In the genomic region with DNA sequence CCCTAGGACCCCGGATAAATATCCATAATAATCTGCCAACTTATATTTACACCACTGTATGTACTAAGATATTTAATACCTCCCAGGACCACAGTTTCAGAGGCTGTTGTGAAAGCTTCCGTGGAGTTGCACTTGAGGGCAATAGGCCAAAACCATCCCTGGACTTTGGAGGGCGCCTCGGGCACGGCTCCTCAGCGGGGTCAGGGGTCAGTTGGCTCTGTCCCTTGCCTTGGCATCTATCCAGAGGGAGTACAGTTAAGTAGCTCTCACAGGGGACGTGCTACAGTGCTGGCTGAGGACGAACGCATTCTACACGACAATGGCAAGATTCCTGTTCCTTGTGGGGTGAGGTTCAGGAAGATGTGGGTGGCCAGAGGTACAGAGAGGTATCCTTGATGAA, we compare ENCODE assay signal across 11 mouse cellular contexts. TPM values are rescaled to one million over a fixed set of nuclear protein-coding genes. Genes with fewer than 3 reads are reported as not detected.
DNase-seq lines count a peak whose midpoint lies in the region; ATAC-seq and TF ChIP-seq lines count a peak whose summit lies in the region.
"Had no signal": no experiment of that assay in that cellular context is flagged by ENCODE, and none has a peak within 500 bp of the region (broad histone marks: within the 10 kb centered on the region; RNA-seq: fewer than 3 reads in every experiment).

No protein-coding gene starts in this region.

- H3K4me1 ChIP-seq in hindbrain, embryonic 16.5 days (ENCODE audit: control insufficient read depth, insufficient read depth, low read depth, low read length): no peaks in the 10 kb centered on the region; the same call in 1 of the 2 replicates
- H3K4me1 ChIP-seq in hindbrain, embryonic 12.5 days: no peaks in the 10 kb centered on the region
- peaks cover 9% of the 10 kb centered on the region; the same call in 1 of the 2 replicates for H3K4me1 ChIP-seq in kidney, postnatal 0 days (replicated peaks; ENCODE audit: insufficient read depth, low read length)
- no peaks in the 10 kb centered on the region for H3K4me1 ChIP-seq in forebrain, embryonic 14.5 days (ENCODE audit: control insufficient read depth, insufficient read depth, low read length)
- H3K4me1 ChIP-seq in hindbrain, embryonic 14.5 days (replicated peaks; ENCODE audit: control insufficient read depth, insufficient read depth, low read length): no peaks in the 10 kb centered on the region
- H3K4me1 ChIP-seq: embryonic facial prominence, embryonic 13.5 days had no signal

- peak; percentile 70 to 77 for DNase-seq in adrenal gland, adult 18-20 months (ENCODE audit: low spot score in 2 of 2)
- peak; percentile 21 for DNase-seq in kidney, postnatal 0 days (ENCODE audit: low spot score)
- DNase-seq in lung, postnatal 25 days (ENCODE audit: low spot score): peak; percentile 86
- no peak for DNase-seq in layer of hippocampus, postnatal 14 days (ENCODE audit: low spot score in 2 of 2)
- no peak for DNase-seq in forebrain, embryonic 14.5 days (ENCODE audit: low spot score)
- no peak for DNase-seq in hindbrain, embryonic 14.5 days (ENCODE audit: low spot score)

- H3K27me3 ChIP-seq in hindbrain, embryonic 16.5 days (replicated peaks; ENCODE audit: control insufficient read depth, insufficient read depth, low read length): no peaks in the 10 kb centered on the region
- H3K27me3 ChIP-seq in hindbrain, embryonic 12.5 days: no peaks in the 10 kb centered on the region
- H3K27me3 ChIP-seq in kidney, postnatal 0 days (ENCODE audit: insufficient read depth, low read length): no peaks in the 10 kb centered on the region
- no peaks in the 10 kb centered on the region for H3K27me3 ChIP-seq in forebrain, embryonic 14.5 days (replicated peaks; ENCODE audit: control insufficient read depth, insufficient read depth, low read length)
- H3K27me3 ChIP-seq in hindbrain, embryonic 14.5 days (ENCODE audit: control insufficient read depth, insufficient read depth, low read length): no peaks in the 10 kb centered on the region
- H3K27me3 ChIP-seq: embryonic facial prominence, embryonic 13.5 days had no signal

- no peaks in the 10 kb centered on the region for H3K9me3 ChIP-seq in hindbrain, embryonic 16.5 days (ENCODE audit: control insufficient read depth, low read length)
- no peaks in the 10 kb centered on the region for H3K9me3 ChIP-seq in hindbrain, embryonic 12.5 days (replicated peaks)
- no peaks in the 10 kb centered on the region for H3K9me3 ChIP-seq in kidney, postnatal 0 days (replicated peaks; ENCODE audit: low read length)
- H3K9me3 ChIP-seq in forebrain, embryonic 14.5 days (replicated peaks; ENCODE audit: control insufficient read depth, low read length): no peaks in the 10 kb centered on the region
- H3K9me3 ChIP-seq in hindbrain, embryonic 14.5 days (ENCODE audit: control insufficient read depth, low read length): no peaks in the 10 kb centered on the region
- H3K9me3 ChIP-seq: embryonic facial prominence, embryonic 13.5 days had no signal

- H3K27ac ChIP-seq in hindbrain, embryonic 16.5 days (ENCODE audit: low read depth, low read length): no peak overlapping the region
- H3K27ac ChIP-seq in hindbrain, embryonic 12.5 days: no peak overlapping the region
- no peak overlapping the region for H3K27ac ChIP-seq in kidney, postnatal 0 days
- H3K27ac ChIP-seq in forebrain, embryonic 14.5 days (ENCODE audit: low read depth, low read length): no peak overlapping the region
- H3K27ac ChIP-seq in hindbrain, embryonic 14.5 days: no peak overlapping the region
- H3K27ac ChIP-seq: embryonic facial prominence, embryonic 13.5 days had no signal

- 70% methylated on average over 10 of the region's 10 CpGs for WGBS in hindbrain, embryonic 16.5 days
- 87% methylated on average over 10 of the region's 10 CpGs for WGBS in hindbrain, embryonic 12.5 days
- WGBS in kidney, postnatal 0 days: 38% methylated on average over 10 of the region's 10 CpGs
- 78% methylated on average over 10 of the region's 10 CpGs for WGBS in forebrain, embryonic 14.5 days
- 76% methylated on average over 10 of the region's 10 CpGs for WGBS in hindbrain, embryonic 14.5 days

- H3K36me3 ChIP-seq in hindbrain, embryonic 16.5 days (ENCODE audit: control insufficient read depth, insufficient read depth, low read length): 0 out of 2 replicates have a peak, but pooled peaks cover 3% of the 10 kb centered on the region
- H3K36me3 ChIP-seq in hindbrain, embryonic 12.5 days: no peaks in the 10 kb centered on the region
- 0 out of 2 replicates have a peak, but pooled peaks cover 11% of the 10 kb centered on the region for H3K36me3 ChIP-seq in kidney, postnatal 0 days (ENCODE audit: insufficient read depth, low read length)
- no peaks in the 10 kb centered on the region for H3K36me3 ChIP-seq in forebrain, embryonic 14.5 days (ENCODE audit: control insufficient read depth, insufficient read depth, low read length)
- no peaks in the 10 kb centered on the region for H3K36me3 ChIP-seq in hindbrain, embryonic 14.5 days (replicated peaks; ENCODE audit: control insufficient read depth, insufficient read depth)
- H3K36me3 ChIP-seq: embryonic facial prominence, embryonic 13.5 days had no signal

- H3K4me2 ChIP-seq in hindbrain, embryonic 16.5 days (ENCODE audit: low read length): no peak overlapping the region
- H3K4me2 ChIP-seq in hindbrain, embryonic 12.5 days (replicated peaks): no peak overlapping the region
- H3K4me2 ChIP-seq in kidney, postnatal 0 days (ENCODE audit: low read length): no peak overlapping the region
- H3K4me2 ChIP-seq in forebrain, embryonic 14.5 days (ENCODE audit: low read length): no peak overlapping the region
- H3K4me2 ChIP-seq in hindbrain, embryonic 14.5 days (replicated peaks): no peak overlapping the region
- H3K4me2 ChIP-seq: embryonic facial prominence, embryonic 13.5 days had no signal

- ATAC-seq in hindbrain, embryonic 16.5 days: peak; percentile 19; the same call in 1 of the 2 replicates
- no peak for ATAC-seq in hindbrain, embryonic 12.5 days (ENCODE audit: low FRiP score)
- ATAC-seq in kidney, postnatal 0 days (replicated peaks; ENCODE audit: low FRiP score, low read depth): peak; percentile 40; the same call in 1 of the 2 replicates
- no peak for ATAC-seq in forebrain, embryonic 14.5 days
- ATAC-seq in hindbrain, embryonic 14.5 days (ENCODE audit: low FRiP score): no peak

- no peak overlapping the region for H3K9ac ChIP-seq in hindbrain, embryonic 16.5 days (ENCODE audit: low read depth, low read length)
- H3K9ac ChIP-seq in hindbrain, embryonic 12.5 days: no peak overlapping the region
- H3K9ac ChIP-seq in kidney, postnatal 0 days (ENCODE audit: low read depth, low read length): no peak overlapping the region
- no peak overlapping the region for H3K9ac ChIP-seq in forebrain, embryonic 14.5 days (ENCODE audit: low read length)
- no peak overlapping the region for H3K9ac ChIP-seq in hindbrain, embryonic 14.5 days
- H3K9ac ChIP-seq: embryonic facial prominence, embryonic 13.5 days had no signal

- no peak for TF ChIP-seq CTCF in kidney, postnatal 0 days (IDR thresholded peaks at IDR 0.05; ENCODE audit: low read depth)

- H3K4me3 ChIP-seq in hindbrain, embryonic 16.5 days (ENCODE audit: low read length): no peak overlapping the region
- no peak overlapping the region for H3K4me3 ChIP-seq in hindbrain, embryonic 12.5 days
- H3K4me3 ChIP-seq in kidney, postnatal 0 days (replicated peaks; ENCODE audit: low read depth, low read length): no peak overlapping the region
- no peak overlapping the region for H3K4me3 ChIP-seq in forebrain, embryonic 14.5 days (ENCODE audit: low read depth, low read length)
- H3K4me3 ChIP-seq in hindbrain, embryonic 14.5 days (replicated peaks; ENCODE audit: low read length): no peak overlapping the region
- H3K4me3 ChIP-seq: embryonic facial prominence, embryonic 13.5 days had no signal

RNA-seq across cellular contexts. Expression of a gene that starts 27.4 kb away (rescaled TPM):
- polyA plus RNA-seq in hindbrain, embryonic 16.5 days (2015; fragmentation: Nextera tagmentation; extraction: Ambion mirVana): 1.8 and 3.1 TPM in 2 replicates
- 0.52 TPM in 2 replicates for polyA plus RNA-seq in hindbrain, embryonic 12.5 days (2016; fragmentation: Nextera tagmentation; extraction: Ambion mirVana)
- total RNA-seq in adrenal gland, adult 18-20 months (2021): 1 to 10 TPM; 1.3 to 1.7 TPM
- polyA plus RNA-seq in kidney, postnatal 0 days (2015; fragmentation: Nextera tagmentation; extraction: Ambion mirVana): 1.1 and 1.5 TPM in 2 replicates
- 1 to 10 TPM; 7.3 to 8.4 TPM for total RNA-seq in layer of hippocampus, postnatal 14 days (2021)
- not detected in 2 replicates for polyA plus RNA-seq in forebrain, embryonic 14.5 days (2014; fragmentation: Nextera tagmentation; extraction: Ambion mirVana)
- polyA plus RNA-seq in hindbrain, embryonic 14.5 days (2014; fragmentation: Nextera tagmentation; extraction: Ambion mirVana): 0.75 and 1.5 TPM in 2 replicates
- total RNA-seq: granulocyte monocyte progenitor cell, adult 5-6 weeks had no signal

RNA-seq across cellular contexts. Expression of a gene that starts 31.9 kb away (rescaled TPM):
- polyA plus RNA-seq in hindbrain, embryonic 16.5 days (2015; fragmentation: Nextera tagmentation; extraction: Ambion mirVana): 65.1 and 67.4 TPM in 2 replicates
- polyA plus RNA-seq in hindbrain, embryonic 12.5 days (2016; fragmentation: Nextera tagmentation; extraction: Ambion mirVana): 20.8 and 22.7 TPM in 2 replicates
- 100 to 1,000 TPM; 100 to 394 TPM for total RNA-seq in adrenal gland, adult 18-20 months (2021)
- polyA plus RNA-seq in kidney, postnatal 0 days (2015; fragmentation: Nextera tagmentation; extraction: Ambion mirVana): 153 and 166 TPM in 2 replicates
- 100 to 1,000 TPM; 104 to 115 TPM for total RNA-seq in layer of hippocampus, postnatal 14 days (2021)
- 9.7 and 12.5 TPM in 2 replicates for polyA plus RNA-seq in forebrain, embryonic 14.5 days (2014; fragmentation: Nextera tagmentation; extraction: Ambion mirVana)
- 34.7 and 36.2 TPM in 2 replicates for polyA plus RNA-seq in hindbrain, embryonic 14.5 days (2014; fragmentation: Nextera tagmentation; extraction: Ambion mirVana)

RNA-seq across cellular contexts. Expression of a gene that starts 57.5 kb away (rescaled TPM):
- not detected in 2 replicates for polyA plus RNA-seq in hindbrain, embryonic 16.5 days (2015; fragmentation: Nextera tagmentation; extraction: Ambion mirVana)
- 0.03 TPM in 1 of 2 replicates, not detected in the other for polyA plus RNA-seq in hindbrain, embryonic 12.5 days (2016; fragmentation: Nextera tagmentation; extraction: Ambion mirVana)
- not detected for total RNA-seq in adrenal gland, adult 18-20 months (2021)
- polyA plus RNA-seq in kidney, postnatal 0 days (2015; fragmentation: Nextera tagmentation; extraction: Ambion mirVana): 0.01 TPM in 1 of 2 replicates, not detected in the other
- not detected for total RNA-seq in layer of hippocampus, postnatal 14 days (2021)
- polyA plus RNA-seq in forebrain, embryonic 14.5 days (2014; fragmentation: Nextera tagmentation; extraction: Ambion mirVana): 0.04 TPM in 1 of 2 replicates, not detected in the other
- not detected in 2 replicates for polyA plus RNA-seq in hindbrain, embryonic 14.5 days (2014; fragmentation: Nextera tagmentation; extraction: Ambion mirVana)
- total RNA-seq: granulocyte monocyte progenitor cell, adult 5-6 weeks; left cerebral cortex, postnatal 25 days had no signal

Comparison
In these comparisons a context has a peak if more than half of its experiments do, and no peak if none do; other contexts are left out.
1. ATAC-seq: peak in hindbrain, embryonic 16.5 days (single experiment) and kidney, postnatal 0 days (single experiment); none in hindbrain, embryonic 12.5 days (single experiment), forebrain, embryonic 14.5 days (single experiment) and hindbrain, embryonic 14.5 days (single experiment).
2. DNase-seq: peak in adrenal gland, adult 18-20 months (2 of 2), kidney, postnatal 0 days (single experiment) and lung, postnatal 25 days (single experiment); none in layer of hippocampus, postnatal 14 days (0 of 2), forebrain, embryonic 14.5 days (single experiment) and hindbrain, embryonic 14.5 days (single experiment).